Mouse (Mus musculus): ENCODE measurements around the gene Bhlhe40.

Gene Bhlhe40

DNA sequence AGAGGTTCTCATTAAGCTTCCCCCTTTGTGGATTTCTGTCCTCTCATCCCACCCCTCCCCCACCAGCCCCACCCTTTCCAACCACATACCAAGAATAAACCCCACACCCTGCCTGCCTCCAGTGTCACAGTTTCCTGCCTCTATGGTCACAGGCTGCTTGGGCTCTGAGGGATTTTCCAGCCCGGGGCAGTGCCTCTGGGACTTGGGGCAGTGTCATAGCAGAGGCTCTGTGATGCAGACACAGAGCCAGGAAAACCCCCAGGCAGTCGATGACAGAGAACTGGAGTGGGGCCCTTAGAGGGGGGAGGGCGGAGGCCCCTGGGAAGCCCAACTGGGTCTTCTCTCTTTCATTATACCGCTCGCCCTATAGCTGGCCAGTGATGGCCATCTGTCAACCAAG lies 27.9 kb downstream of the Bhlhe40 start:
- DNase-seq (ENCODE audit: low spot score in 2 of 2): no peak

DNA sequence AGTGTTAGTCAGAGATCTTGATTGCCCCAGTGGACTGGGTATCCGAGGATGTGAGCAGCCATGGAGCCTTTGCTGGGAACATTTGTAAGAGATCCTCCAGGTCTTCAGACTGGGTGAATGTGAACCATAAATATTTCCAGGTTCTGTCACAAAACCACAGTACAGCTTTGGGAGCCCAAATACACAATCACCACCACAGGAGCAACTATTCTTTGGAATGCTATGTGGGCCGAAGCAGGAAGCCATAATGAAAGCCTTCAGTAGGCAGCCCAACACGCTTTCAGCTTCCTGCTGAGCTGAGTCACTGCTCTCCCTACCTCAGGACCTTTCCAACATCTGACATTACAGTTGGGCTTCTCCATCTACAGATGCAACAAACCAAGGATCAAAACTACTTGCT lies 32.6 kb downstream of the Bhlhe40 start:
- DNase-seq (ENCODE audit: low spot score in 2 of 2): no peak

DNA sequence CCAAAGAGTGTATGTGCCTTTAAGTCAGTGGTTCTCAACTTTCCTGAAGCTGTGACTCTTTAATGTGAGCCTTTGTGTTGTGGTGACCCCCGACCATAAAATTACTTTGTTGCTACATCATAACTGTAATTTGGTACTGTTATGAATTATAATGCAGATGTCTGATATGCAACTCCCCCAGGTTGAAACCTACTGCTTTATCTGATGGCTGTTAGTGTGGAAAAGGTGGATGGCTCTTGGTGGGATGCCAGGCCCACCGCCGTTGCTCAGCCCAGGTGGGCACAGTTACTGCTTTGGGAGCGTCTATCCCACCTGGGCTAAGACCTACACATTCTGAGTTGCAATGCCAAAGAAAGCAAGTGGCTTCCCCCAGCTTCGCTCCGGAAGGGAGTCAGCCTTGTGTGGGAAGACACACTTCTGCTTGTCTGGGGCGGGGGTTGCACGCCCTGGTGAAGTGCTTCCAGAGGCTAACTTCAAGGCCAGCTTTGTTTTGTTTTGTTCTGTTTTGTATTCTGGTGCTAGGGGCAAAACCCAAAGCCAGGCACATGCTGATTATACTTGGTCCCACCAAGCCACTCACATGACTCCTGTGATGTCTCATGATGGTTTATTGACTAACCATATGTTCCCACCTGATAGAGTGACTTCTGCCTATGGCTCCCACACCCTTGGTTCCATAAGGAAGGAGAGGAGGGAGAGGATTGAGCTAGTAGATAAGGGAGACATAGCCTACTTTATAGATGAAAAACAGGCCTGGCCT lies 34.7 kb downstream of the Bhlhe40 start:
- no peak for DNase-seq (ENCODE audit: low spot score in 2 of 2)

DNA sequence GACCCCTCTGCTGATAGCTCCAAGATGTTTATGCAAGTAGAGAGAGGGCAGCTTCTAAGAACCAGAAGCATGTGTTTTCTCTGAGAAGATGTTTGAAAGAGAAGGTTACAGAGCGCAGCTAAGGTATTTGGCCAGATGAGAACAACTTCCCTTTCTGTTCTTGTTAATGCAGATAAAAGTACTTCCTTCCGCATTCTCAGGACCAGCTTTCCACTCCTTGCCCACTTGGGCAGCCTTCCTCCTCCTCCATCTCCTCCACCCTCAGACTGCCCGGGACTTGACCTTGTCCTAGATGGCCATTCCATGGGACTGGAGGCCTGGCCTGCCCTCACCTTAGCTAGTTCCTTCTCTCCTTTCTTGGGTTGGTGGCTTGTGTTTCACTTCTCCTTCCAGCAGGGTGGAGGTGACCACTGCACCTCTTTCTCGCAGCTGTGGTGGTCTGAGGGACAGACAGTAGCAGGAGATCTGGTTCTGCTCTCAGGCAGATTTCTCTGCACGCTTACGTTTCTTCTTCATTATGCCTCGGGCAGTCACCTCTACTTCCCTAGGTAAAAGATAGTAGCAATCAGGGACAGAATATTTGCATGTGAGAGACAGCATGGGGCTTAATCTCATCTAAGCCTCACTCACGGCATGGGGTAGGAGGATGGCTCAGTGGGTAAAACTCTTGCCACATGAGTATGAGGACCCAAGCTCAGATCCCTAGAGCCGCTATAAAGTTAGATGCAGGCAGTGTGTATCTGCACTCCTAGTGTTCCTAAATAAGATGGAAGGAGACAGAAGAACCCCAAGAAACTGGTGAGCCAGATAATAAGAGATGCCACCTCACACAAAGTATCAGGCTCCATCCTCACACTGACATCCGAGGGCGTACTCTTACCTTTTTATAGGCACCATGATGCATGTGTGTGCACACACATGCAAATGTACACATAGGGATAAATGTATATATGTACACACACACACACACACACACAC lies 35.7 kb downstream of the Bhlhe40 start:
- DNase-seq (ENCODE audit: low spot score in 2 of 2): no peak

DNA sequence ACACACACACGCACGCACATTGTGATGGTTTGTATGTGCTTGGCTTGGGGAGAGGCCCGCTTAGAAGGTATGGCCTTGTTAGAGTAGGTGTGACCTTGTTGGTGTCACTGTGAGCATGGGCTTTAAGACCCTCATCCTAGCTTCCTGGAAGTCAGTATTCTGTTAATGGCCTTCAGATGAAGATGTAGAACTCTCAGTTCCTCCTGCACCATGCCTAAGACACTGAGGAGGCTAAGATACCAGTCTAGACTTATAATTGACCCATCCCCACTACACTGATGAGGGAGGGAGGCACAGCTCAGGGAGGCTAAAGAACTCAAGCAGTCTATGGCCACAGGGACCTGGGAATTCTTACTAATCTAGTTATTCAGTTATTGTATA lies 36.4 kb downstream of the Bhlhe40 start:
- no peak for DNase-seq (ENCODE audit: low spot score in 2 of 2)

DNA sequence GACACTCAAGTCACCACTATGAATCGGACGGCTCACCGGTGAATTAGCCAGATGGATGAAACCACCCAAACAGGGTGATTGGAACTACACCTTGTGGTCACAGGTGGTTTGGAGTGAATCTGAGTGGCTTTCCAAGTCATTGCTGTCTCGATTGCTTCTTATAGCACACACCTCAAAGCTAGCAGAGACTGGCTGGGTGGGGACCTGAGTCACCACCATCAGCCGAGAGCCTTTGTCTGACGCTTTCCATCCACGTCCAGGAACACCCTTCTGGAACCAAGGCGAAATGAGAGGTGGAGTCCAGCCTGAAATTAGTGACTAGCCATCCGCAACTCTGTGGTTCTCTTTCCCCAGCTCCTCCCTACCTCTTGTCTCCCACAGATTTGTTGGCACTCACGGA lies 36.9 kb downstream of the Bhlhe40 start:
- no peak for DNase-seq (ENCODE audit: low spot score in 2 of 2)

DNA sequence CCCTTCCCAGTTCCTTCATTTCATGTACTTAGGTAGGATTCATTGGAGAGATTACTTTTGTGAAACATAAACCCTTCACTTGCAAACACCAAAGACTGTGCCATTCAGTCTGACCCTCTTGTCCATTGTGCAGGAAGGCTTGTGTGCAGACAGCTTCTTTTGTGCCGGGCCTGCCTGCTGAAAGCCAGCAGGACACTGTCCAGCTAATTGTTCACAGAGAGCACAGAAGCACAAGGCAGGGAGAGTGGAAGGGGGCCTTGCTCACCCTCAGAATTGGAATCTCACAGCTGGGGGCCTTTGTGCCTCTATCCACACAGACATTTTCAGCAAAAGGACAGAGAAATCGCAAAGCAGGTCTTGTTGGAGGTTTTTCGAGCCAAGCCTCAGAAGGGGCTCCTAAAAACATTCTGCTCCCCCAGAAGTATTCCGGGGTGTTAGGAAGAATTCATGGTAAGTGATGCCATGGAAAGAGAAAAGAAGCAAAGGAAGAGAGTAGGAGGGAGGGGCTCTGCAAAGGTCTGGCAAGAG lies 38.0 kb downstream of the Bhlhe40 start:
- no peak for DNase-seq (ENCODE audit: low spot score in 2 of 2)

DNA sequence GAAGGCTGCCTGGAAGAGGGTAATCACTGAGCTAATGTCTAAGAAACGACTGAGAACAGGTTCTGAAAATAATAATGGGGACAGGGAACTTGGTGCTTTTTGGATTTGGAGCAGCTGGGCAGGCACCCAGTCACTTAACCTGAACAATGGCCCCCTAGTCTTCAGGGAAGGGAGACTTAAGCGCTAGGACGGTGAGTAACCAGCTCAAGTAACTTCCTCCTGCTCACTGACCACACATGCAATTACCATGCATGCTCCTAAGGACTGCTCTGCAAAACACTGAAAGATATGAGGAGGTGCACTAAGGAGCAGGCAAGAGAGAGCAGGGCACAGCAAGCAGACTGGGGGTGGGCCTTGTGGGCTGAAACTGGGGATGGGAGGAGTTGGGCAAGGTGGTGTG lies 39.2 kb downstream of the Bhlhe40 start:
- DNase-seq (ENCODE audit: low spot score in 2 of 2): no peak

DNA sequence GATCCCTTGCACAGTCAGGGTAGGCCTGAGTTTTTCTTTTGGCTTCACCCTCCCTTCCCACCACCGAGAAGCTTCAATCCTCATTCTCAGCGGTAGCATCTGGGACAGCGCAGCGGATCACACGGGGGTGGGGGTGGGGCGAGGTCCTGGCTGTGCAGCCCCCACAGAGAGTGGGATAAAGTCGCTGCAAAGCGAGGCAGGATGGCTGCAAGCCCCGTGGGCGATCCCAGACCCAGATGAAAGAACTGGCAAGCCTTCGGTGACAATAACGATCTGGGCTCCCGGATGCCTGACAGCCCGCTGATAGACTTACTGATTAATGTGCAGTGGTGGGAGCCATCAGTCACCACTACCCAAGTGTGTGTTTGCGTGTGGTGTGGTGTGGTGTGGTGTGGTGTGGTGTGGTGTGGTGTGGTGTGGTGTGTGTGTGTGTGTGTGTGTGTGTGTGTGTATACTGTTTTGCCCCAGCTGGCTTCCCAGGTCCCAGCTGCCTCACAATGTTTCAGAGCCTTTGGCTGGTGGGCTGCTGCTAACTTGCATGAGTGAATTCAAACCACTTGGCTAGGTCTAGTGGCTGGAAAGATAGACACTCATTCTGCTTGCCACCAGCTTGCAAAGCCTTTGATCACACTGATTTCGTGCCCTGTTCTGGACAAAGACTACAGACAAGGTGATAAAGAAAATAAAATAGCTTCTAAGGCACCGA lies 40.4 kb downstream of the Bhlhe40 start:
- DNase-seq (ENCODE audit: low spot score in 2 of 2): no peak

DNA sequence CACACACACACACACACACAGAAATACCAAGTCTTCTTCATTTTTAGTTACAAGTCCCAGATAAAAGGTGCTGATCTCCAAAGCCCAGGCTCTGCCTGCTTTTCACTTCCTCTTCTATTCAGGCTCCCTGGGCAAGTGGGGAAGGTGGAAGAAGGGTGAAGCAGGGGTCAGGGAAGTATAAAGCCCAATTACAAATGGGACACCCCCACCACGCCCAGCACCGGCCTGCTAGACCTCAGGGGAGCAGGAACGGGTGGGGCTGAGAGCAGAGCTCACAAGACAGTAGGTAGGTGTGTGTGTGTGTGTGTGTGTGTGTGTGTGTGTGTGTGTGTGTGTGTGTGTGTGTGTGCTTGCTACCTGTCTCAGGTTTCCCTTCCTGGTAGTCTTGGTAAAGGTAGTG lies 42.2 kb downstream of the Bhlhe40 start:
- DNase-seq (ENCODE audit: low spot score in 2 of 2): no peak

DNA sequence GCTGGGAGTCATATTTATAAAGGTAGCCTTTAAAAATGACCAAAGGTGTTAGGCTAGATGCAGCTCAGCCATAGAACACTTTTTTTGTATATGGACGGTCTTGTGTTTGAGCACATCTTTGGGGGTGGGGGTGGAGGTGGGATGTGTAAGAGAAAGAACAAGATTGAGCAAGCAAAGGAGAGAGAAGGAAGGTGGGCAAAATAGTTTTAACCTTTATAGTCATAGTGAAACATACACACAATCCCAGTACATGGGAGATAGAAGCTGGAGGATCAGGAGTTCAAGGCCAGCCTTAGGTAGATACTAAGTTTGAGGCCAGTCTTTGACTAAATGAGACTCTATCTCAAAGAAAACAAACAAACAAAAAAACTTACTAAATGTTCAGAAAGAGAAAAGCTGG lies 42.7 kb downstream of the Bhlhe40 start:
- no peak for DNase-seq (ENCODE audit: low spot score in 2 of 2)

DNA sequence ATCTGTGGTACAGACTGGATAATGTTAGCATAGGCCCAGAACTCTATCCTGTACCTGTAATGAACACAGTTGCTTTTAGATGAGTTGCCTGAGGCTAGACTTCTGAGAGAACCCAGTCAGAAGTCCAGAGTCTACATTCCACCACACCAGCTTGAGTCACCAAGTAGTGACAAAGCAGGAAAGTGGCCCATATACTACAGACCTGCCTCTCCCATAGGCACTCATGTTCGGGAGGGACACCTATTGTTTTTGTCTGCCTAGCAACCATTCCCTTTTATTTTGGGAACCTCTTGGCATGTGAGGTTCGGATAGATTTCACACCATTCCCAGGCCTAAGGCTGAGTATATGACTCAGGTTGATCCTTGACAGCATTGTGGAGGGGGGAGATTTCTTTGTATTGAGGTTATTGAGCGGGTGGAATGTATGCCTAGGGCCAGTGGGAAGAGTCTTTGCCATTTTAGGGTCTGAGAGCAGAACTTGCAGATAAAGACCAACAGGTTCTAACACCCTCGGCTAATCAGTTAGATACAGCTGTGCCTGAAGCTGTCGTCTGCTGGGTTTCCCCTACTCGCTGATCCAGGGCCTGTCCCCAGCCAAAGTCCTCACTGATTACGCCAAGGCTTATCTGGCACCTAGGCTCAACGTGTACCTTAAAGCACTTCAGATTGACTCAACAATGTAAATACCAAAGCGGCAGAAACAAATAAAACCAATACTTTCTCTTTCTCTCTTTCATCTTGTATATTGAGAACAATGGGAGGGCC lies 44.1 kb downstream of the Bhlhe40 start:
- no peak for DNase-seq (ENCODE audit: low spot score in 2 of 2)

DNA sequence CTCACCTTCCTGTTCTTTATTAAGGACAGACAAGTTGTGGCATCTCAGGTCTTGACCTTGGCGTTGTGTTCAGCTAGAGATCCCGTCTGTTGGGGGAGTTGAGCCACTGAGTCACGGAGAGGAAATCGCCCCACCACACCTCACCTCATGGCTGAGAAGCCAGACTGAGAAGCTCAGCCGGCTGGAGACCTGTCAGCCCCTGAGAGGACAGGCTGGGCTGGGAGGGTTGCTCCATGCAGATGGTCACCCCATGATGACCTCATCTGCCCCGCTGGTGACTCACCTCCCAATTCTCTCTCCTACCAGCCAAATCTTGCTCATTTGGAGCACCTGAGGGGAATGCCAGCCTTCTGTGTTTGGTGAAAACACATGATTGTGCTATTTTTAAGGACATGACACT lies 45.5 kb downstream of the Bhlhe40 start:
- DNase-seq (ENCODE audit: low spot score in 2 of 2): no peak

DNA sequence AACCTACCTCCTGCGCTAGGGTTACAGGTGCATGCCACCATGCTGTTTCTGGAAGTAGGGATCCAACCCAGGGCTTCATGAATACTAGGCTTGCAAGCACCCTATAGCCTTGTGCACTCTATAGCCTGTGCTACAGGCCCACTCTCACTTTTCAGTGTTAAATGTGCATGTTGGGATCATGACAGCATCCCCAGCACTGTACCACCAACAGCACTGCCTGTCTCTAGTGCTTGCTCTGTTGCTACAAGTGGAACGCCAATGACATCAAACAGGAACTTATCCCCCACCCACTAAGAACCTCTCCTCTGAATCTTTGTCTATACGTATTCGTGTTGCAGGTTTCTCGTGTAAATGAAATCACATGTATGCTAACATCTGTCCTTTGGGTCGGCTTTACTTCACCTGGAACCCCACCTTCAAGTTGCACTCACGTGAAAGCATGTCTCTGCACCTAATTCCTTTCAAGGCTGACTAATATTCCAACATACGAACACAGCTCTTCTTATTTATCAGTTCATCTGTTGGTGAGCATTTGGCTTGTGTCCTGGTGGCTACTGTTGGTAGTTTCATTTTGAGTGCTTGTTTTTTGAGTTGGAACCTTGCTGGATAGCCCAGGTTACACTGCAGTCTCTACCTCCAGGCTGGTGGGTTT lies 46.7 kb downstream of the Bhlhe40 start:
- no peak for DNase-seq (ENCODE audit: low spot score in 2 of 2)

DNA sequence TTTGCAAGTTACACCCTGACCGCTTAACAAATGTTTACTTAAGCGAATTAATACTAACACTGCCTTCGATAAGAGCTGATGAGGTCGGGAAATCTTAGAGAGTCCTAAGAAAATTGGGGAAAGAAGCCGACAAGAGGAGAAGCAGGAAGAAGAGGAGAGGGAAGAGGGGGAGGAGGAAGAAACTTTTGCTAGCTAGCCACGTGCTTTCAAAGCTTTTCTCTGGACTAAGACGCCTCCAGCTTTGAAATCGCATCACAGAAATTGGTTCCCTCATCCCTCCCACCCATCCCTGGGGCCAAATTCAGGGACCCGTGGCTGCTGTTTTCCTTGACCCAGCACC lies 48.7 kb downstream of the Bhlhe40 start:
- no peak for DNase-seq (ENCODE audit: low spot score in 2 of 2)

DNA sequence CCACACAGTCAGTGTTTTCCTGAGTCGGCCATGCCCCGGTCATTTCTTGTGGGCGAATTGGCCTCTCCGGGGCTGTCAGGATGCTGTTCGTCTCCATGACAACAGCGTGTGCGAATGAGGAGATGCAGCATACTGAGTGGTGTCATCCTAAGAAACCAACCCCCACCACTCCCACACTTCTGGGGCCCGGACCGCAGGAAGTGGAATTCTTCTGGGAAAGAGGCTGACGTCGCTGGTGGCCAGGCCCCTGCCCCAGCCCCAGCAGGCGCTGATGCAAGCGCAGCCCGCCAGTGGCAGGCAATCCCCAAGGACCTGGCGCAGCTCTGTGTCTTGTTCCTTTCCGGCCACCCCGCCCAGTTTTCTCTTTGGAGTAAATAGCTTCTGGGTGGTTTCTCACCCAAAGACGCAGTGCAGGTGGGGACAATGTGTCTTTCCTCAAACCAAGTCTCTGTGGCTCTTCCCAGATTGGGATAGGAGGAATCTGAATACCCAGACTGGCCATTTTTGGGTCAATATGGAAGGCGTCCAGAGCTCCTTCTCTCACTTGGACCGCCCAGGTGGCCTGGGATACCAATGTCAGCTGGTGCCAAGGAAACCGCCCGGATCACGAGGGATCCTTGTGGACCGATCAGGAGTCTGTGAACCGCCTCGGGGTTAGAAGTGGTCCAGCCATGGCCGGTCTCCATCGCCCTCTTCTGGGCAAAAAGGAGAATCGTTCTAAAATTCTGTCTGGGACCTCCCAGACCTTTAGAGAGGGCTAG lies 49.2 kb downstream of the Bhlhe40 start:
- peak; percentile 82 to 92 for DNase-seq (ENCODE audit: low spot score in 2 of 2)

DNA sequence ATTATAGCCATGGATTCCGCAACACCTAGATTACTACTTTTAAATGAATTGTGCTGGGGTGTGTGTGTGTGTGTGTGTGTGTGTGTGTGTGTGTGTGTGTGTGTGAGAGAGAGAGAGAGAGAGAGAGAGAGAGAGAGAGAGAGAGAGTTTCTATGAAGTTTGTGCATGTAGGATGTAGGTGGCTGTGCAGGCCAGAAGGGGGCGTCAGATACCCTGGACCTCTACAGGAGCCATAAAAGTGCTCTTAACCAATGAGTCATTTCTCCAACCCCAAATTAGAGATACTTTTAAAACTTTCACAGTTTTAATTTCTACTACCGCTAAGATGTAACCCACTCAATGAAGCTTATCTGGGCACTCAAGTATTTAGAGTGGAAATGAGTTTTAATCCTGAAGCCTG lies 50.2 kb downstream of the Bhlhe40 start:
- no peak for DNase-seq (ENCODE audit: low spot score in 2 of 2)

DNA sequence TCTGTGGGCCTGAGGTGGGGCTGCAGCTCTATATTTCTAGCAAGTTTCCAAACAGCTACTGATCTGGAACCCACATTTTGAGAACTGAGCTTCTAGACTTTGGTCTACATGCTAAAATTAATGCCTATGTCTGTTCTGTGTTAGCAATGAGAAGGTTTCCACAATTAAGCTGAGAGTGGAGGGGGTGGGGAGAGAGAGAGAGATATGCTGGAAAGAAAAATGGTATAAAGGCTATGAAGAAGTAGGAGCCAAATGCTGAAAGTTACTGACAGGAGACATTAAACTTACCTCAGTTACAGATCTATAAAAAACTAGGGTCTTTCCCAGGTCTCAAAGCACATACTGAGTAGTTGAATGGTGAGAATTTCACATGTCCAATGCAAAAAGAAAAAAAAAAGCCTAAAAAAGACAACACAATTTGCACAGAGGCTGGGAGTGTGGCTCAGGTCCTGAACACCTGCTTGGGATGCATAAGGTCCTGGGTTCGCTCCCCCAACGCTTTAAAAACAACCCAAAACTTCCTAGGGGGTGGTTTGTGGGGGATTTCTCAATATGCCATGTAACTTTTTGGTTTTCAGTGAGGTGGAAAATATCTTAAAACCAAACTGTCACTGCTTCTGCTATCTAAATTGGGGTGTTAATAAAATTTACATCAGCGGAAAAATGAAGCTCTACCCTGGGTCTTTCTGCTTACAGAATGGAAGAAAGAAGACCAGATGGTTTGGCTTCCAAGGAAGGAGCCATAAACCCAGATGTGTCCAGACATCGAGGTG lies 50.9 kb downstream of the Bhlhe40 start:
- DNase-seq (ENCODE audit: low spot score in 2 of 2): no peak

DNA sequence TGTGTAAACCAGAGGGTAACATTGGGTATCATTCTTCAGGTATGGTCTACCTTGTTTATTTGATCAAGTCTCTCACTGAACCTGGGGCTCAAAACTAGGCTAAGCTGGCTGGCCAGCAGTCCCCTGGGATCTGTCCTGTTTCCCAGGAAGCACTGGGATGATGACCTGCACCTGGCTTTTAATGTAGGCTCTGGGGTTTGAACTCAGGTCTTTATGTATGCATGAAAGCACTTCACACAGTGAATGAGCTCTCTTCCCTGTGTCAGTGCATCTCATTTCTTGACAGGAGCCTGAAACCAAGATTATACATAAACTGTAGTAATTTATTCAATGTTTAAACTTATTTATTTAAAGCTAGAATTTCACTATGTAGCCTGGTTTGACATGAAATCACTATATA lies 51.7 kb downstream of the Bhlhe40 start:
- no peak for DNase-seq (ENCODE audit: low spot score in 2 of 2)

Data from right cerebral cortex, postnatal 10 days (tissue).